Mouse (Mus musculus) ES-Bruce4 (cell line): Measurements from ENCODE around the gene Tnrc6c.

Source experiments
- CTCF ChIP-seq: IDR thresholded peaks from one replicate; pipeline ENCODE4 v1.8.1; 2011; ENCODE audit warnings: low read depth, low read length
- EP300 ChIP-seq: IDR thresholded peaks from 2 replicates; pipeline ENCODE4 v1.6.1; 2011; ENCODE audit warnings: low read depth, low read length; ENCODE audit not compliant: insufficient read depth

DNA sequence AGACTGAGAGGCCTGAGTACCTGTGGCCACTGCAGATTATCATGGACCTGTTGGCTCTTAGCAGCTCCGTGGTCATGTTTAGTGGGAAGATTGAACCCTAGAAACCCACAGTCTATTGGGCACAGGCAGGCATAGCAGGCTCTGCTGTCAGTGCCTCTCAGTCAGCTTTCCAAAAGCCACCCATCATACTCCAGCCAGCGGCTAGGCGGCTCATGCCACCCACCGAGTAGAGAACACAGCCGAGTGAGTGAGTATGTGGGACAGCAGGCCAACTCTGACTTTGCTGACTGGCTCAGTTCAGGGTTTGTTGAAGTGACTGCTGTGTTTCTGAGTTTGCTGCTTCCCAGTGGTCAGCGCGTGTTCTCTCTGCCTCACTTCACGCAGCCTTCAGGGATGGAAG lies 88.2 kb downstream of the Tnrc6c start:
- no peak for TF ChIP-seq CTCF
- no peak for TF ChIP-seq EP300
